Mouse (Mus musculus) Patski (cell line): ENCODE measurements around the gene Lcp2. TPM values are rescaled to one million over a fixed set of nuclear protein-coding genes. Genes with fewer than 3 reads are reported as not detected.

ENCODE experiments used
- ATAC-seq: fragments of 100-300 bp; one replicate; pipeline ENCODE4 v1.8.0; 2021
- CTCF ChIA-PET: fragments of 350-600 bp; sonication (Branson Sonifier 250); formaldehyde crosslinking; loops from one replicate; lab custom pipeline; 2022; ENCODE audit warnings: inconsistent platforms; lab: Charles Lee
- POLR2A ChIA-PET: fragments of 350-600 bp; sonication (Branson Sonifier 250); formaldehyde crosslinking; loops from one replicate; lab custom pipeline; 2022; ENCODE audit warnings: antibody characterized with exemption, inconsistent platforms; lab: Charles Lee
- DNase-seq: peaks from one replicate; pipeline ENCODE4 v3.0.0-alpha.2; 2011; ENCODE audit warnings: low read depth, low spot score
- H3K27me3 ChIP-seq: fragments of 371-371 bp; one replicate; pipeline ENCODE4 v1.5.1; 2021
- CTCF ChIP-seq: fragments of 100-300 bp; IDR thresholded peaks from one replicate; pipeline ENCODE4 v1.5.1; 2021
- in situ Hi-C: fragments of 300-500 bp; cut with MboI; formaldehyde crosslinking; loops from 3 replicates; pipeline ENCODE4 v1.11.1; 2018; ENCODE audit warnings: low pct_unique_long_range_greater_than_20kb, mixed read lengths
- polyA plus RNA-seq: library from polyadenylated mRNA; unstranded; gene quantifications from one replicate; pipeline ENCODE4 v1.2.3, GENCODE M21; 2021

The Lcp2 gene
- polyA plus RNA-seq: not detected

- H3K27me3 ChIP-seq: no peaks in the 10 kb centered on the region
- no peak for TF ChIP-seq CTCF
- no peak for ATAC-seq
- in situ Hi-C loops: no loop called here
- DNase-seq: no peak
- POLR2A ChIA-PET: no interaction called here
- CTCF ChIA-PET: no interaction called here
These were observed at the start of gene Lcp2 for GRCm38 (mm10) chr11:34046767-34047541. Lcp2 (plus strand) TSS chr11:34046920.

- CTCF ChIA-PET: no interaction called here
- POLR2A ChIA-PET: no interaction called here
- in situ Hi-C loops: no loop called here
- H3K27me3 ChIP-seq: peaks cover 16% of the 10 kb centered on the region
- no peak for ATAC-seq
- no peak for DNase-seq
- no peak for TF ChIP-seq CTCF
These were observed 48.5 kb upstream of the Lcp2 start for GRCm38 (mm10) chr11:33998244-33998643.

- no peak for TF ChIP-seq CTCF
- POLR2A ChIA-PET: no interaction called here
- CTCF ChIA-PET: no interaction called here
- DNase-seq (no peak), ATAC-seq (no peak)
- in situ Hi-C loops: loop anchor here (10.0 kb wide), 1 partner anchor 266 kb away; no protein-coding TSS in a partner anchor
- peaks cover 10% of the 10 kb centered on the region for H3K27me3 ChIP-seq
These were observed 46.3 kb upstream of the Lcp2 start for GRCm38 (mm10) chr11:34000416-34000815.

- no peak for DNase-seq
- ChIA-PET CTCF (interaction anchor here (1.0 kb wide), 1 partner anchor 33 kb away, joined by 3 read pairs; no protein-coding TSS in a partner anchor), POLR2A (no interaction called here)
- no peak for ATAC-seq
- in situ Hi-C loops: loop anchor here (10.0 kb wide), 1 partner anchor 267 kb away; no protein-coding TSS in a partner anchor
- peaks cover 16% of the 10 kb centered on the region for H3K27me3 ChIP-seq
- TF ChIP-seq CTCF: peak; percentile 58
These were observed 44.7 kb upstream of the Lcp2 start for GRCm38 (mm10) chr11:34001938-34002592.

- in situ Hi-C loops: loop anchor here (10.0 kb wide), 1 partner anchor 268 kb away; no protein-coding TSS in a partner anchor
- TF ChIP-seq CTCF: no peak
- no peak for DNase-seq
- no peak for ATAC-seq
- POLR2A ChIA-PET: no interaction called here
- peaks cover 15% of the 10 kb centered on the region for H3K27me3 ChIP-seq
- CTCF ChIA-PET: interaction anchor here (1.0 kb wide), 1 partner anchor 33 kb away, joined by 3 read pairs; no protein-coding TSS in a partner anchor
These were observed 44.1 kb upstream of the Lcp2 start for GRCm38 (mm10) chr11:34002593-34002965.

- H3K27me3 ChIP-seq: peaks cover 13% of the 10 kb centered on the region
- in situ Hi-C loops: loop anchor here (10.0 kb wide), 1 partner anchor 273 kb away; no protein-coding TSS in a partner anchor
- ChIA-PET POLR2A (no interaction called here), CTCF (interaction anchor here (0.7 kb wide), 1 partner anchor 10 kb away, joined by 3 read pairs; no protein-coding TSS in a partner anchor)
- no peak for ATAC-seq
- TF ChIP-seq CTCF: no peak
- no peak for DNase-seq
These were observed 39.1 kb upstream of the Lcp2 start for GRCm38 (mm10) chr11:34007616-34008015.

GRCm38 (mm10) chr11:34008214-34008613, 38.5 kb upstream of the Lcp2 start:
- peaks cover 13% of the 10 kb centered on the region for H3K27me3 ChIP-seq
- TF ChIP-seq CTCF: no peak
- in situ Hi-C loops: loop anchor here (10.0 kb wide), 1 partner anchor 273 kb away; no protein-coding TSS in a partner anchor
- POLR2A ChIA-PET: no interaction called here
- ATAC-seq: no peak
- no peak for DNase-seq
- CTCF ChIA-PET: interaction anchor here (0.7 to 1.7 kb wide), 2 partner anchors 11 to 13 kb away, joined by 3 to 5 read pairs; no protein-coding TSS in a partner anchor

- no peak for DNase-seq
- H3K27me3 ChIP-seq: peaks cover 10% of the 10 kb centered on the region
- ATAC-seq: no peak
- POLR2A ChIA-PET: no interaction called here
- CTCF ChIA-PET: interaction anchor here (0.9 to 1.7 kb wide), 3 partner anchors 13 to 37 kb away, joined by 3 to 5 read pairs (median 4); no protein-coding TSS in a partner anchor
- in situ Hi-C loops: loop anchor here (10.0 kb wide), 1 partner anchor 274 kb away; no protein-coding TSS in a partner anchor
- TF ChIP-seq CTCF: peak; percentile 73
These were observed 38.0 kb upstream of the Lcp2 start for GRCm38 (mm10) chr11:34008702-34009101.

- ChIA-PET POLR2A (no interaction called here), CTCF (interaction anchor here (0.9 to 1.7 kb wide), 3 partner anchors 12 to 38 kb away, joined by 3 to 5 read pairs (median 4); no protein-coding TSS in a partner anchor)
- DNase-seq (no peak), ATAC-seq (no peak)
- peaks cover 10% of the 10 kb centered on the region for H3K27me3 ChIP-seq
- in situ Hi-C loops: loop anchor here (10.0 kb wide), 1 partner anchor 275 kb away; no protein-coding TSS in a partner anchor
- no peak for TF ChIP-seq CTCF
These were observed 37.2 kb upstream of the Lcp2 start for GRCm38 (mm10) chr11:34009316-34010087.
